Mouse (Mus musculus) adrenal gland, adult 18-20 months (tissue): ENCODE results near the gene Tle6. TPM values are rescaled to one million over a fixed set of nuclear protein-coding genes. Genes with fewer than 3 reads are reported as not detected.
A peak's percentile ranks its signal among the peaks of the same experiment; 100 is the strongest.

Source experiments
- DNase-seq, 2 experiments: peaks; one replicate each; pipeline ENCODE4 v3.0.0; 2021 to 2022; ENCODE audit warnings: low spot score in 2 of 2
- total RNA-seq, 2 experiments: library from RNA; stranded (reverse); gene quantifications; 1 replicate in 1 of 2; 2 replicates in 1 of 2; pipeline ENCODE4 v1.2.3; 2021

Tle6 gene
- total RNA-seq, 2 experiments from 2014 or later, result 21.4 to 37.3 TPM

DNA sequence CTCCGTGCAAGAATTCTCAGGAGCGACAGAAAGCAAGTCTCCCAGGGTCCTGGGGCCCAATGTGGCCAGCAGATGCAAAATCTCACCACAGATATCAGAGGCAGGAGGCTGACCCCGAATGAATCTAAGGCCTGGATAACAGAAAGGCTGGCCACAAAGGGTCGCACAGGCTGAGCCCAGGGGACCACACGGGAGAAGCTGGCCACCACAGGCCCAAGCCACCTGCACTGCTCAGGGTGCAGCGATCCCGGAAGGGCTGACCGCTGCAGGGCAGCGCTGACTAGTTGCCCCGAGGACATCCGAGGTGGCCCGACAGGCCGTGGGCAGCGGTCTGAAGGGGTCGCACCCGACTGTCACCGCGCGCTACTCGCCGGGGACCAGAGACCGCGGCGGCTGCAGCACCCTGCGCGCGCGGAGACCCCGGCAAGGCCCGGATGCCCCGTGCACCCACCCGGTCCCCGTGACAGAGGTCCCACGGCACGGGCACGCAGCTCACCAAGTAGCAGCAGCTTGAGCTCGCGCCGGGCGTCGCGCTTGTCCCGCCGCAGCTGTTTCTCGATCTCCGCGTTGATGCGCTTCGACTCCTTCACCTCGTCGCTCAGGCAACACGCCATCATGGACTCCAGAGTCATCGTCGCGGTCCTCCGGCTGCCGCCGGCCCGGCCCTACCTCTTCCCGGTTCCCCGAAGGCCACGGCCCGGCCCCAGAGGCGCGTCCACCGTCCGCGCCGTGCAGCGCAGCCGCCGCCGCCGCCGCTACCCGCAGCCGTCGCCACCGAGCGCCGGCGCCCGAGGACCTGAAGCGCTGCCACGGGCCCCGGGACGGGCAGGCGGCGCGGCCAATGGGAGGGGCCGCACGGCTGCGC is 56.3 kb downstream of the Tle6 start:
- no peak for DNase-seq

DNA sequence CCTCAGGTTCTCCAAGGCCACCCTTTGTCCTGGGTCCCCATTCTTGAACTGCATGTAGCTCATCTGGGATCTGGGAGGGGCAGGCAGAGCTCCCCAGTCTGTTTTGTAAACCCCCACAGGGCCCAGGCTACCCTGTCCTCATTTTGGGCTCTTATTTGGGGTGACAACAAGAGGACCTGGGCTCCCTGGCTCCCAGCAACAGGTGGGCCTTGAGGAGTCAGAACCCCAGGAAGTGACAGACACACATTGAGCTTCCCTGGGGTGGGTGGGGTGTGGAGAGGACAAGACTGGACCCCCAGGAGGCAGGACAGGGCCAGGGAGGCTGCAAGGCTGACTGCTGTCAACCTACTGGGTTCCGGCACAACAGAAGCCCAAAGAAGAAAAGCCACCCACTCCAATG is 57.2 kb downstream of the Tle6 start:
- no peak for DNase-seq

DNA sequence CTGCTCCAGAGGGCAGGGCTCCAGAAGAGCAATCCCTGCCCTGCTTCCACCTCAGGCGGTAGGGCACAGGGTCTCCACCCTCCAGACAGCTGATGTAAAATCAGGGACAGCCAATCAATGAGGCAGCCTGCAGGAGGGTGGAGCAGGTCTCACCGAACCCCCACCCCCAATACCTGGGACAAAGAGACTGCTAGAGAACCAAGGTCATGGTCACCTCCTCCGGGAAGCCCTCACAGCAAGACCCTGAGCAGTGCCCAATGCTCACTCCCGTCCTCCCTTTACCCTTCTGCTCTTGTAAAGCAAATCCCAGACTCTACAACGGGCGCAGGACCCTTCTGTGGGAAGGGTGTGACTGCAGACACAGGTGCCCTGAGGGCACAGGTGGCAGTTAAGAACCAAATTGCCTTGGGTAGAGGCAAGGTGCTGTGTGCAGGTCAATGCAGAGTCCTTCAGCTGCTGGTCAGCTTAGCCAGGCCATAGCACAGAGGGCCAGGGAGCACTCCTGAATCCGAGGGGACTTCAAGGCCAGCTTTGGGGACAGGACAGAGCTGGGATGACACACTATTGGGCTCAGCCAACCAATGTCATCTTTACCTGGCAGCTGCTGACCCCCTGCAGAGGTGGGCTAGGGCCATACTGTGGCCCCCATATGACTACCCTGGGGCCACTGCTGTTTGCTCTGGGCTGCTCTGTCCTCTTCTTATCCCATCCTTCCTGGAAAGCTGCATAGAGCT is 58.0 kb downstream of the Tle6 start:
- DNase-seq, result no peak

DNA sequence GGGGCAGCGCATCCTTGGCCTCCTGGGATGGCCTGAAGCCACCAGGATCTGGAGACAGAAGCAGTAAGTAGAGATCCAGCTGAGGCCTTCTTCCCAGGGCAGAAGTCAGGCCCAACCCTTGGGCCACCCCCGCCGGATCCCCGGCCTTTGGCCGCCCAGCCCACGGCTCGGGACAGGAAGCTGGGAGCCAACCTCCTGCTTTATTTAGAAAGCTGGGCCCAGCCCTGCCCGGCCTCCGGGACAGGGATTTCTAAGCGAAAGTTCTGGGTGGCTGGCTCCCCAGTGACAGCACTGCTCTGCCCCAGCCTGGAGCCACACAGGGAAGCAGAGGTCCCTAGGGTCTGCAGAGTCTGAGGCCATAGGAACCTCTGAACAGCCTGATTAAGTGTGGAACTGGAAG is 59.1 kb downstream of the Tle6 start:
- DNase-seq, result peak in 1 of 2 experiments; percentile 56

DNA sequence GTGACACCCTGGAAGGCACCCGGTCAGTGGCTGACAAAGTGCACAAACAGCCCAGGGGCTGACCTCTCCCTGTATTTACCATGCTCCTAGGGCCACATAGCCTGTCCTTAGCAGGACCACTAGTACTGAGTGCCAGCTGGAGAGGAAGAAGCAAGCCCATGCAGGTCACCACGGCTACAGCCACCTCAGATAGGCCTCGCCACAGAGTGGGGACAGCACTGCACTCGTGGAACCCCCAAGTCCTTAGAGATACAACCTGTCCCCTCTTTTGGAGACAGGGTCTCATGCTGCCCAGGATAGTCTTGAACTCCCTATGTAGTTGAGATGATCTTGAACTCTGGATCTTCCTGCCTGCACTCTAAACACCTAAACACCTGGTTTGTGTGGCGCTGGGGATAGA is 59.5 kb downstream of the Tle6 start:
- DNase-seq, result no peak

Other genes with a start within 250 kb of the Tle6 start
- 10 to 100 TPM; 16.0 to 29.6 TPM for gene Mfsd12, start 243.6 kb downstream of the Tle6 start, total RNA-seq
- 1 to 10 TPM; 1.3 to 4.5 TPM for gene 4930404N11Rik, start 235.3 kb downstream of the Tle6 start, total RNA-seq
- gene Fzr1, start 222.6 kb downstream of the Tle6 start, total RNA-seq, result 10 to 100 TPM; 35.1 to 35.2 TPM
- 10 to 100 TPM; 49.1 to 50.5 TPM for gene Dohh, start 216.6 kb downstream of the Tle6 start, total RNA-seq
- gene Gm48551, start 216.6 kb downstream of the Tle6 start, total RNA-seq, result 1 to 10 TPM; 1.5 to 1.9 TPM
- 1 to 10 TPM; 1.4 to 2.6 TPM for gene Gm48552, start 212.1 kb downstream of the Tle6 start, total RNA-seq
- gene Smim24, start 208.0 kb downstream of the Tle6 start, total RNA-seq, result 1 to 10 TPM; 1.1 to 1.2 TPM
- 10 to 100 TPM; 69.1 to 78.7 TPM for gene Nfic, start 145.4 kb downstream of the Tle6 start, total RNA-seq
- gene Celf5, start 118.4 kb downstream of the Tle6 start, total RNA-seq, result under 1 TPM; 0.42 to 0.50 TPM
- 100 to 1,000 TPM; 106 to 118 TPM for gene Ncln, start 104.7 kb downstream of the Tle6 start, total RNA-seq
- gene S1pr4, start 100.9 kb downstream of the Tle6 start, total RNA-seq, result 1 to 10 TPM; 1.3 to 1.4 TPM
- 1 to 10 TPM; 1.7 to 2.6 TPM for gene Gna15, start 76.8 kb downstream of the Tle6 start, total RNA-seq
- 10 to 100 TPM; 81.7 to 83.4 TPM for gene Gna11, start 55.9 kb downstream of the Tle6 start, total RNA-seq
- gene Aes, start 41.6 kb downstream of the Tle6 start, total RNA-seq, result 1,000 to 10,000 TPM in 1 of 2 experiments, 100 to 1,000 TPM in 1; 911 to 1,138 TPM
- 10 to 100 TPM; 58.2 to 65.6 TPM for gene Tle2, start 26.5 kb downstream of the Tle6 start, total RNA-seq
- 1 to 10 TPM; 1.2 to 1.7 TPM for gene BC025920, start 5.2 kb upstream of the Tle6 start, total RNA-seq
- 10 to 100 TPM; 18.2 to 21.5 TPM for gene Sirt6, start 26.7 kb upstream of the Tle6 start, total RNA-seq
- gene Ankrd24, start 27.5 kb upstream of the Tle6 start, total RNA-seq, result 10 to 100 TPM; 20.6 to 21.6 TPM
- 1 to 10 TPM; 2.4 to 2.8 TPM for gene Gm10778, start 48.0 kb upstream of the Tle6 start, total RNA-seq
- gene Zfp433, start 103.8 kb upstream of the Tle6 start, total RNA-seq, result 1 to 10 TPM; 4.4 to 5.8 TPM
- gene Gm3055, start 170.1 kb upstream of the Tle6 start, total RNA-seq, result 1 to 10 TPM; 1.8 to 3.3 TPM
- 1 to 10 TPM; 1.2 to 1.9 TPM for gene Gm4767, start 211.1 kb upstream of the Tle6 start, total RNA-seq